Mouse (Mus musculus): ENCODE data around the gene AI593442. TPM values are rescaled to one million over a fixed set of nuclear protein-coding genes. Genes with fewer than 3 reads are reported as not detected.

AI593442 gene
- polyA plus RNA-seq, 1 experiment from 2014 or later: not detected

- H3K4me3 ChIP-seq: no peak overlapping the region
Observed at GRCm38 (mm10) chr9:52644626-52645025, 35.0 kb downstream of the AI593442 start.

DNA sequence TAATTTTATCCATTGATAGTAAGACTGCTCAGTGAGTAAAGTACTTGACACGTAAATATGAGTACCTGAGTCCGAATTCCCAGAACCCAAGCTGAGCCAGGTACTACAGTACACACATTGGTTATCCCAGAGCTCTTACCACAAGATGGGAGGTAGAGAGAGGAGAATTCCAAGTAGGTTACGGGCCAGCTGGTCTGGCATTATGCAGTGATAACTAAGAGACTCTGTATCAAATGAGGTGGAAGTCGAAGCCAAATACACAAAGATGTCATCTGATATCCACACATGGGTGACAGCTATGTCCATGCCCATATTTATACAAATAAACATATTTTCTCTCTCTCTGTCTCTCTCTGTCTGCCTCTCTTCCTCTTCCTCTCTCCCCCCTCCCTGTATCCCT is 35.4 kb downstream of the AI593442 start:
- Histone ChIP-seq H3K9me3 (replicated peaks) (no peaks in the 10 kb centered on the region), H3K36me3 (no peaks in the 10 kb centered on the region), H3K27ac (no peak overlapping the region), H3K4me3 (no peak overlapping the region), H3K27me3 (replicated peaks) (no peaks in the 10 kb centered on the region), H3K9ac (no peak overlapping the region), H3K4me2 (no peak overlapping the region), H3K4me1 (no peaks in the 10 kb centered on the region)
- no peak for ATAC-seq
- WGBS (ENCODE audit: insufficient replicate concordance): 67% methylated on average over 4 of the region's 4 CpGs

More at GRCm38 (mm10) chr9:52644626-52645025, 35.0 kb downstream of the AI593442 start:
- Histone ChIP-seq H3K9ac (no peak overlapping the region), H3K27me3 (replicated peaks) (no peaks in the 10 kb centered on the region), H3K27ac (no peak overlapping the region), H3K4me2 (no peak overlapping the region), H3K36me3 (no peaks in the 10 kb centered on the region), H3K4me1 (no peaks in the 10 kb centered on the region), H3K9me3 (replicated peaks) (no peaks in the 10 kb centered on the region)
- 17% methylated on average over 4 of the region's 4 CpGs for WGBS (ENCODE audit: insufficient replicate concordance)
- ATAC-seq: no peak

- H3K27ac ChIP-seq: no peak overlapping the region
- WGBS (ENCODE audit: insufficient replicate concordance): 48% methylated on average over 2 of the region's 2 CpGs
- H3K27me3 ChIP-seq (replicated peaks): no peaks in the 10 kb centered on the region
- H3K4me3 ChIP-seq: no peak overlapping the region
- no peak overlapping the region for H3K4me2 ChIP-seq
- no peak for ATAC-seq
- no peaks in the 10 kb centered on the region for H3K4me1 ChIP-seq
- H3K9me3 ChIP-seq (replicated peaks): no peaks in the 10 kb centered on the region
- no peaks in the 10 kb centered on the region for H3K36me3 ChIP-seq
- H3K9ac ChIP-seq: no peak overlapping the region
Observed at GRCm38 (mm10) chr9:52635991-52636390, 43.6 kb downstream of the AI593442 start.

DNA sequence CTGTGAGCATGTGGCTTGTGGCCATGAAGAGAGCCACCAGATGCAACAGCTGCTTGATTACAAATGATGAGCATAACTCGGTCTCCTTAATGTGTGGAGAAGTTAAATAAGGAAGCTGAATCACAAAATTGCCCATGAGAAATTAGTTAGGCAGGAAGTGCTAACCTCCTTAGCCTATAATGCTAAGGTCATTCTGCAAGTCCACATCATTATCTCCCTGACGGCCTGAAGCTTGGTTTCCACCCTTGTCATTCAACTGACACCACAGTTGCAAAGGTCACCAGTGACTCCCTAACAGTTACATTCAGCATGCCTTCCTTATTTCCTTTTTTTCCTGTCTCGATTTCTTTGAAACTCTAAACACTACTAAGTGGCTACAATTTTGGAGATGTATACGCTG is 55.7 kb downstream of the AI593442 start:
- no peaks in the 10 kb centered on the region for H3K27me3 ChIP-seq (replicated peaks)
- no peak for ATAC-seq
- no peak overlapping the region for H3K27ac ChIP-seq
- no peaks in the 10 kb centered on the region for H3K4me1 ChIP-seq
- no peak overlapping the region for H3K9ac ChIP-seq
- H3K9me3 ChIP-seq (replicated peaks): no peaks in the 10 kb centered on the region
- H3K4me3 ChIP-seq: no peak overlapping the region
- no peaks in the 10 kb centered on the region for H3K36me3 ChIP-seq
- H3K4me2 ChIP-seq: no peak overlapping the region
- WGBS (ENCODE audit: insufficient replicate concordance): 15% methylated on average over 4 of the region's 4 CpGs

Measured in liver, embryonic 12.5 days (tissue).